17 mouse cellular contexts compared by ENCODE assay signal in genomic region chr13:46839236-46839635, GRCm38 (mm10).
"Had no signal": no experiment of that assay in that cellular context is flagged by ENCODE, and none has a peak within 500 bp of the region (broad histone marks: within the 10 kb centered on the region; RNA-seq: fewer than 3 reads in every experiment).

No protein-coding gene starts in this region.

- H3K27me3 ChIP-seq: kidney, embryonic 15.5 days; limb, embryonic 12.5 days; limb, embryonic 15.5 days had no signal

- H3K4me1 ChIP-seq: kidney, embryonic 15.5 days had no signal

- H3K4me3 ChIP-seq: kidney, embryonic 15.5 days; left cerebral cortex, adult 2 months; limb, embryonic 12.5 days; limb, embryonic 15.5 days; myocyte had no signal

- H3K9ac ChIP-seq: kidney, embryonic 15.5 days; limb, embryonic 12.5 days; limb, embryonic 15.5 days; liver, embryonic 14.5 days; liver, postnatal 0 days; lung, embryonic 14.5 days had no signal

- H3K9me3 ChIP-seq: kidney, embryonic 15.5 days; limb, embryonic 15.5 days had no signal

- DNase-seq: layer of hippocampus, postnatal 36 days; liver, postnatal 0 days; thymus, adult 18-20 months; thymus, postnatal 36 days had no signal

- ATAC-seq: intestine, postnatal 0 days; liver, postnatal 0 days; lung, postnatal 0 days; midbrain, embryonic 16.5 days had no signal

- H3K27ac ChIP-seq: kidney, embryonic 15.5 days; left cerebral cortex, adult 2 months; limb, embryonic 15.5 days; liver, embryonic 14.5 days; macrophage had no signal

- H3K4me2 ChIP-seq: kidney, embryonic 15.5 days; limb, embryonic 12.5 days; limb, embryonic 15.5 days; liver, embryonic 11.5 days; lung, embryonic 14.5 days; midbrain, embryonic 11.5 days had no signal
